Mouse (Mus musculus): ENCODE measurements around the gene Zdbf2. TPM values are rescaled to one million over a fixed set of nuclear protein-coding genes. Genes with fewer than 3 reads are reported as not detected.

Zdbf2 gene
- polyA plus RNA-seq, 1 experiment = under 0.01 TPM

DNA sequence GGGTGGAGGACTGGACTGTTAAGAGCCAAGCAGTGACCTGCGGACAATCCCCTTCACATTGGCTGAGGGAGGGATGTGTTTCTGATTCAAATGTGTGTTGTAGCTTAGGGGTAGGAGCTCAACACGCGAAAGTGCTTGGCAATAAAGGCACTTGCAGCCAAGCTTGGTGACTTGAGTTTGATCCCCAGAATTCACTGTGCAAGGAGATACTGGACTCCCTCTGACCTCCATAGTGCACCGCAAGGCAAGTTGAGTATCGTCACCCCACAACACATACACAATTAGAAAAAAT is 12.4 kb upstream of the Zdbf2 start:
- peaks cover 58% of the 10 kb centered on the region for H3K27me3 ChIP-seq (ENCODE audit: control insufficient read depth, insufficient read depth, insufficient read length)
- no peak overlapping the region for H3ac ChIP-seq (ENCODE audit: control insufficient read depth, insufficient read length)
- no peak overlapping the region for H3K4me3 ChIP-seq
- H3K36me3 ChIP-seq (ENCODE audit: control insufficient read depth, insufficient read depth) = no peaks in the 10 kb centered on the region
- H3K4me2 ChIP-seq (ENCODE audit: low read depth) = no peak overlapping the region
- H3K79me2 ChIP-seq (ENCODE audit: control insufficient read depth, insufficient read depth) = no peaks in the 10 kb centered on the region
- no peak for TF ChIP-seq TCF3 (IDR thresholded peaks at IDR 0.05; ENCODE audit: insufficient read length, low read depth)

DNA sequence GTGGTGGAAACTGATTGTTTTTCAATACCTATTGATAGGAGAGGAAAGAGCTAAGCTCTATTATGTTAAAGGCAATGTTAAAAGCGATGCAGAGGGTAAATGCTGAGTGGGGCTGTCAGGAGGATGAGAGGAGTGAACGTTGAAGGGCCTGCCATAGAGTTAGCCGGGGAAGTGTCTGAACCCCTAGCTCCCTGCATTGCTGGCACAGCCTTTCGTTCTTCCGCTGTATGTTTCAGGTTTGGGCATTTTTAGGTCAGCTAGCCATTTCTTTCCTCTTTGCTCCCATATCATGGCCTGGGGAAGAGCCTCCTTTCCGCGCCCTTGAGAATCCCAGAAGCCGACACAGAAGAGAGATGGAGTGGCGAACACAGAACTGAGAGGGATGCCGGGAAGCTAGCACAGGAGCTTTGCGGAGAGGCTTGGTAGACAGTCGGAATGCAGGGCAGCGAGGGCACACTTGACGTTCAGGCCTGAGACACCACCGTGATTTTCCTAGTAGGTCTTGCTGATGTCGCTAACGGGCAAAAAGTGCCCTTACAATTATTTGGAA is 11.9 kb upstream of the Zdbf2 start:
- Histone ChIP-seq H3K4me3 (no peak overlapping the region), H3K79me2 (ENCODE audit: control insufficient read depth, insufficient read depth) (no peaks in the 10 kb centered on the region)
- no peak for TF ChIP-seq POLR2AphosphoS2 (IDR thresholded peaks at IDR 0.05; ENCODE audit: insufficient read length, low read depth)
- no peak for TF ChIP-seq TCF12 (IDR thresholded peaks at IDR 0.05; ENCODE audit: insufficient read depth, poor library complexity, severe bottlenecking)
- no peak for TF ChIP-seq SRF (IDR thresholded peaks at IDR 0.05; ENCODE audit: control insufficient read depth, insufficient read length, low read depth)
- TF ChIP-seq MAX (IDR thresholded peaks at IDR 0.05; ENCODE audit: low read depth) = no peak
- TF ChIP-seq REST (IDR thresholded peaks at IDR 0.05; ENCODE audit: insufficient read depth, insufficient read length) = no peak
- TF ChIP-seq CEBPB (IDR thresholded peaks at IDR 0.05; ENCODE audit: insufficient read depth, poor library complexity, severe bottlenecking) = no peak
- no peak for TF ChIP-seq MYOG (IDR thresholded peaks at IDR 0.05; ENCODE audit: control insufficient read depth in 1 of 3, insufficient read depth in 1 of 3, insufficient read length in 2 of 3, low read depth in 2 of 3)
- TF ChIP-seq POLR2A (IDR thresholded peaks at IDR 0.05; ENCODE audit: insufficient read length, low read depth) = no peak
- TF ChIP-seq TCF3 (IDR thresholded peaks at IDR 0.05; ENCODE audit: insufficient read length, low read depth) = no peak
- TF ChIP-seq USF1 (IDR thresholded peaks at IDR 0.05; ENCODE audit: low read depth) = no peak
- TF ChIP-seq MYOD1 (IDR thresholded peaks at IDR 0.05; ENCODE audit: control insufficient read depth in 1 of 3, insufficient read length in 2 of 3, low read depth in 2 of 3) = no peak
- no peak for TF ChIP-seq E2F4 (IDR thresholded peaks at IDR 0.05; ENCODE audit: insufficient read depth)

DNA sequence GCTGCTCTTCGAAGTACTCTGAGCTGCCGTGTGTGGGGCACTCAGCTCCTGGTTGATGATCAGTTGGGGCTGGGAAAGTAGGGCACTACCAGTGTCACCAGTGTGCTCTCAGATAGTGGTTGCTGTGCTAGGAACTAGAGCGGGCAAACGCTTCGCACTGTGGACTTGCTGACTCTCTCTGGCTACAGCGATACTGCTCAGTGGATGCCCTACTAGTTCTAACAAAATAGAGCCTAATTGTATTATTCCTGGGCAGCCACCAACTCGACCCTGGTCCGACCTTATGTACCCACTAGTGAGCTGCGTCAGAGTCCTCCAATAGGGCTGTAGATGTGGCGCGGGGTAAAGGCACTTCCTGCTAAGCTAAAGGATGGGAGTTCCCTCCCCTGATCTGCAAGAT is 9.4 kb upstream of the Zdbf2 start:
- Histone ChIP-seq H3K4me3 (no peak overlapping the region), H3K79me2 (ENCODE audit: control insufficient read depth, insufficient read depth) (no peaks in the 10 kb centered on the region), H3ac (ENCODE audit: control insufficient read depth, insufficient read length) (no peak overlapping the region), H3K36me3 (ENCODE audit: control insufficient read depth, insufficient read depth) (no peaks in the 10 kb centered on the region), H3K4me2 (ENCODE audit: low read depth) (no peak overlapping the region), H3K27me3 (ENCODE audit: control insufficient read depth, insufficient read depth, insufficient read length) (peaks cover 62% of the 10 kb centered on the region)
- TF ChIP-seq MAX (IDR thresholded peaks at IDR 0.05; ENCODE audit: low read depth) (no peak), CEBPB (IDR thresholded peaks at IDR 0.05; ENCODE audit: insufficient read depth, poor library complexity, severe bottlenecking) (no peak), USF1 (IDR thresholded peaks at IDR 0.05; ENCODE audit: low read depth) (no peak), TCF3 (IDR thresholded peaks at IDR 0.05; ENCODE audit: insufficient read length, low read depth) (no peak), POLR2AphosphoS2 (IDR thresholded peaks at IDR 0.05; ENCODE audit: insufficient read length, low read depth) (no peak), SRF (IDR thresholded peaks at IDR 0.05; ENCODE audit: control insufficient read depth, insufficient read length, low read depth) (no peak), MYOD1 (IDR thresholded peaks at IDR 0.05; ENCODE audit: control insufficient read depth in 1 of 3, insufficient read length in 2 of 3, low read depth in 2 of 3) (no peak), E2F4 (IDR thresholded peaks at IDR 0.05; ENCODE audit: insufficient read depth) (no peak), POLR2A (IDR thresholded peaks at IDR 0.05; ENCODE audit: insufficient read length, low read depth) (no peak), MYOG (IDR thresholded peaks at IDR 0.05; ENCODE audit: control insufficient read depth in 1 of 3, insufficient read depth in 1 of 3, insufficient read length in 2 of 3, low read depth in 2 of 3) (no peak), TCF12 (IDR thresholded peaks at IDR 0.05; ENCODE audit: insufficient read depth, poor library complexity, severe bottlenecking) (no peak)

More for the DNA sequence above, 11.9 kb upstream of the Zdbf2 start:
- no peak overlapping the region for H3K4me2 ChIP-seq (ENCODE audit: low read depth)
- H3ac ChIP-seq (ENCODE audit: control insufficient read depth, insufficient read length) = no peak overlapping the region
- H3K27me3 ChIP-seq (ENCODE audit: control insufficient read depth, insufficient read depth, insufficient read length) = peaks cover 58% of the 10 kb centered on the region
- H3K36me3 ChIP-seq (ENCODE audit: control insufficient read depth, insufficient read depth) = no peaks in the 10 kb centered on the region

DNA sequence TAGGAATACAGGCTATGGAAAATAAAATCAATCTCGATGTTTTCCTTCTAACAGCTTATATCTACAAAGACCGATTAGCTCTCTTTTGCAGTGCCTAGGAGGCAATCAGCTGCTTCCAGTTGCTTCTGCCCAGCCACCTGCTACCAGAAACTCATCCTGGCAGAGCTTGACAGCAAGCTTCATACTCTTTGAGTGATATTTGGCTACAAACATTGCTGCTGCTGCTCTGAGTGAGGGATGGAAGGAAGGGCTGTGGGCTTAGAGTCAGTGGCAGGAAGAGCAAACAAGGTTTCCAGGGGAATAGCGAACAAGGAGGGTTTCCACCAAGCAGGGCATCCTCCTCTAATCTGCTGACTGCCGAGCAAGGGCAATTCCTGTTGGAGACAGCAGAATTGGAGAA is 7.6 kb upstream of the Zdbf2 start:
- no peak for TF ChIP-seq REST (IDR thresholded peaks at IDR 0.05; ENCODE audit: insufficient read depth, insufficient read length)
- no peak for TF ChIP-seq CEBPB (IDR thresholded peaks at IDR 0.05; ENCODE audit: insufficient read depth, poor library complexity, severe bottlenecking)
- TF ChIP-seq MYOD1 (IDR thresholded peaks at IDR 0.05; ENCODE audit: control insufficient read depth in 1 of 3, insufficient read length in 2 of 3, low read depth in 2 of 3) = no peak
- no peak for TF ChIP-seq E2F4 (IDR thresholded peaks at IDR 0.05; ENCODE audit: insufficient read depth)
- TF ChIP-seq TCF12 (IDR thresholded peaks at IDR 0.05; ENCODE audit: insufficient read depth, poor library complexity, severe bottlenecking) = no peak
- no peak for TF ChIP-seq POLR2AphosphoS2 (IDR thresholded peaks at IDR 0.05; ENCODE audit: insufficient read length, low read depth)
- no peak for TF ChIP-seq USF1 (IDR thresholded peaks at IDR 0.05; ENCODE audit: low read depth)
- no peak for TF ChIP-seq SRF (IDR thresholded peaks at IDR 0.05; ENCODE audit: control insufficient read depth, insufficient read length, low read depth)
- TF ChIP-seq MYOG (IDR thresholded peaks at IDR 0.05; ENCODE audit: control insufficient read depth in 1 of 3, insufficient read depth in 1 of 3, insufficient read length in 2 of 3, low read depth in 2 of 3) = no peak
- no peak for TF ChIP-seq MAX (IDR thresholded peaks at IDR 0.05; ENCODE audit: low read depth)
- TF ChIP-seq POLR2A (IDR thresholded peaks at IDR 0.05; ENCODE audit: insufficient read length, low read depth) = no peak
- TF ChIP-seq TCF3 (IDR thresholded peaks at IDR 0.05; ENCODE audit: insufficient read length, low read depth) = no peak
- no peak overlapping the region for H3K4me3 ChIP-seq
- H3K4me2 ChIP-seq (ENCODE audit: low read depth) = no peak overlapping the region
- H3K79me2 ChIP-seq (ENCODE audit: control insufficient read depth, insufficient read depth) = no peaks in the 10 kb centered on the region
- H3K27me3 ChIP-seq (ENCODE audit: control insufficient read depth, insufficient read depth, insufficient read length) = peaks cover 55% of the 10 kb centered on the region
- no peak overlapping the region for H3ac ChIP-seq (ENCODE audit: control insufficient read depth, insufficient read length)
- H3K36me3 ChIP-seq (ENCODE audit: control insufficient read depth, insufficient read depth) = no peaks in the 10 kb centered on the region

DNA sequence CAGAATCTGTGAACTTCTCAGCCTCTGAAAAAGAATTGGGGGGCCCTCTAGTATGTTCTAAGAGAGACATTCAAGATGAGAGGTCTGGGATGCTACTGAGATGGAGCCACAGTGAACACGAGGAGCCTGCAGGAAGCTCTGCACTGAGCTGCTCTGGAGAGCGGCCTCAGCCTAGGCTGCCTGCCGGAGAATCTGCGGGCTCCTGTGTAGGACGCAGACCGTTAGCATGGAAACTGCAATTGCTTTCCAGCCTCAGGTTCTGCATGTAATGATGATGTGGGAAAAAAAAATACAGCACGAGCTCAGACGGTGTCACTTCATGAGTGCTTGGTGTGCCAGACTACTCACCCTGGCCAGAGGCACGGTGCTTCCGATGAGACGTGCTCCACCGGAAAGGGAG is 6.9 kb upstream of the Zdbf2 start:
- H3K4me3 ChIP-seq = no peak overlapping the region
- no peak overlapping the region for H3ac ChIP-seq (ENCODE audit: control insufficient read depth, insufficient read length)
- H3K36me3 ChIP-seq (ENCODE audit: control insufficient read depth, insufficient read depth) = no peaks in the 10 kb centered on the region
- H3K27me3 ChIP-seq (ENCODE audit: control insufficient read depth, insufficient read depth, insufficient read length) = peaks cover 48% of the 10 kb centered on the region
- H3K4me2 ChIP-seq (ENCODE audit: low read depth) = no peak overlapping the region
- H3K79me2 ChIP-seq (ENCODE audit: control insufficient read depth, insufficient read depth) = no peaks in the 10 kb centered on the region
- TF ChIP-seq REST (IDR thresholded peaks at IDR 0.05; ENCODE audit: insufficient read depth, insufficient read length) = no peak
- no peak for TF ChIP-seq MYOD1 (IDR thresholded peaks at IDR 0.05; ENCODE audit: control insufficient read depth in 1 of 3, insufficient read length in 2 of 3, low read depth in 2 of 3)
- no peak for TF ChIP-seq POLR2A (IDR thresholded peaks at IDR 0.05; ENCODE audit: insufficient read length, low read depth)
